Mouse (Mus musculus) layer of hippocampus, postnatal 36 days (tissue): Measurements from ENCODE around the gene Prkn. TPM values are rescaled to one million over a fixed set of nuclear protein-coding genes. Genes with fewer than 3 reads are reported as not detected.

Experiments used
- DNase-seq, 2 experiments: peaks; one replicate each; pipeline ENCODE4 v3.0.0; 2022
- total RNA-seq, 2 experiments: library from RNA; stranded (reverse); gene quantifications; 2 replicates each; pipeline ENCODE4 v1.2.3; 2021

Gene Prkn
- total RNA-seq, 2 experiments from 2014 or later = 17.3 to 17.9 TPM

GRCm38 (mm10) chr17:11538826-11539225, 698.6 kb downstream of the Prkn start:
- no peak for DNase-seq

GRCm38 (mm10) chr17:11541928-11542623, 701.9 kb downstream of the Prkn start:
- DNase-seq = no peak

- DNase-seq = no peak
These were observed 710.4 kb downstream of the Prkn start for GRCm38 (mm10) chr17:11550562-11550961.

- no peak for DNase-seq
These were observed 725.5 kb downstream of the Prkn start for GRCm38 (mm10) chr17:11565681-11566080.

- DNase-seq = no peak
These were observed 730.2 kb downstream of the Prkn start for GRCm38 (mm10) chr17:11570392-11570791.

GRCm38 (mm10) chr17:11573666-11574065, 733.5 kb downstream of the Prkn start:
- DNase-seq = peak; percentile 11 to 50

- no peak for DNase-seq
These were observed 745.3 kb downstream of the Prkn start for GRCm38 (mm10) chr17:11585491-11585890.

GRCm38 (mm10) chr17:11607931-11608330, 767.7 kb downstream of the Prkn start:
- no peak for DNase-seq

GRCm38 (mm10) chr17:11611459-11611858, 771.3 kb downstream of the Prkn start:
- DNase-seq = peak; percentile 61 to 69

- DNase-seq = peak; percentile 23 to 26
These were observed 772.8 kb downstream of the Prkn start for GRCm38 (mm10) chr17:11612801-11613531.

GRCm38 (mm10) chr17:11617552-11617951, 777.4 kb downstream of the Prkn start:
- DNase-seq = no peak

GRCm38 (mm10) chr17:11618886-11619590, 778.9 kb downstream of the Prkn start:
- DNase-seq = no peak

- DNase-seq = peak in 1 of 2 experiments; percentile 36
These were observed 780.6 kb downstream of the Prkn start for GRCm38 (mm10) chr17:11620770-11621169.

GRCm38 (mm10) chr17:11621492-11621891, 781.3 kb downstream of the Prkn start:
- DNase-seq = no peak

GRCm38 (mm10) chr17:11626306-11626705, 786.1 kb downstream of the Prkn start:
- no peak for DNase-seq

GRCm38 (mm10) chr17:11635121-11635520, 794.9 kb downstream of the Prkn start:
- no peak for DNase-seq

- DNase-seq = no peak
These were observed 797.5 kb downstream of the Prkn start for GRCm38 (mm10) chr17:11637642-11638041.

GRCm38 (mm10) chr17:11638451-11638850, 798.3 kb downstream of the Prkn start:
- DNase-seq = no peak

GRCm38 (mm10) chr17:11639786-11640185, 799.6 kb downstream of the Prkn start:
- no peak for DNase-seq

GRCm38 (mm10) chr17:11642328-11642727, 802.1 kb downstream of the Prkn start:
- DNase-seq = no peak

GRCm38 (mm10) chr17:11644016-11644415, 803.8 kb downstream of the Prkn start:
- DNase-seq = no peak

GRCm38 (mm10) chr17:11644873-11645464, 804.8 kb downstream of the Prkn start:
- DNase-seq = no peak

- DNase-seq = no peak
These were observed 816.2 kb downstream of the Prkn start for GRCm38 (mm10) chr17:11656397-11656796.
